Comparison of ENCODE assay signal across 7 mouse cellular contexts in genomic region chr1:194879324-194880233, GRCm38 (mm10). TPM values are rescaled to one million over a fixed set of nuclear protein-coding genes. Genes with fewer than 3 reads are reported as not detected.
DNase-seq lines count a peak whose midpoint lies in the region; ATAC-seq and TF ChIP-seq lines count a peak whose summit lies in the region.

No protein-coding gene starts in this region.

- 20% methylated on average over 22 of the region's 22 CpGs for WGBS in intestine, postnatal 0 days
- WGBS in midbrain, embryonic 12.5 days, result 24% methylated on average over 22 of the region's 22 CpGs
- WGBS in small intestine, adult 2 months, result 13% methylated on average over 22 of the region's 22 CpGs

- ATAC-seq in intestine, postnatal 0 days, result peak; percentile 94
- ATAC-seq in midbrain, embryonic 12.5 days (ENCODE audit: low FRiP score, low read depth), result peak; percentile 91

- peak; percentile 97 for DNase-seq in adrenal gland, adult 2 months
- peak; percentile 88 for DNase-seq in embryo, embryonic 11.5 days (ENCODE audit: low read depth, low spot score)
- DNase-seq in gastrocnemius, postnatal 4 days (ENCODE audit: low spot score in 2 of 2), result peak; percentile 94 to 97
- peak; percentile 92 for DNase-seq in left cerebral cortex, postnatal 4 days

- H3K4me2 ChIP-seq in intestine, postnatal 0 days (replicated peaks; ENCODE audit: low read depth), result peak overlapping the region; percentile 55
- H3K4me2 ChIP-seq in midbrain, embryonic 12.5 days (replicated peaks), result peak overlapping the region; percentile 35; the same call in 1 of the 2 replicates

- intact Hi-C loops in left cerebral cortex, postnatal 4 days (cut with DNase I), result loop anchor here (5.0 kb wide), 1 partner anchor 78 kb away; no protein-coding TSS in a partner anchor

- H3K4me3 ChIP-seq in intestine, postnatal 0 days (ENCODE audit: low read depth, low read length), result peak overlapping the region; percentile 17; the same call in 1 of the 2 replicates
- no peak overlapping the region for H3K4me3 ChIP-seq in midbrain, embryonic 12.5 days
- H3K4me3 ChIP-seq in small intestine, adult 2 months (ENCODE audit: low read depth, low read length), result peak overlapping the region; percentile 30

- no peaks in the 10 kb centered on the region for H3K36me3 ChIP-seq in intestine, postnatal 0 days (ENCODE audit: control insufficient read depth, insufficient read depth)
- no peaks in the 10 kb centered on the region for H3K36me3 ChIP-seq in midbrain, embryonic 12.5 days
- H3K36me3 ChIP-seq in small intestine, adult 2 months (ENCODE audit: control insufficient read depth, insufficient read depth, low read length), result no peaks in the 10 kb centered on the region

- no peaks in the 10 kb centered on the region for H3K4me1 ChIP-seq in intestine, postnatal 0 days (replicated peaks; ENCODE audit: control insufficient read depth, insufficient read depth, low read length)
- peaks cover 5% of the 10 kb centered on the region; the same call in 1 of the 2 replicates for H3K4me1 ChIP-seq in midbrain, embryonic 12.5 days
- H3K4me1 ChIP-seq in small intestine, adult 2 months (ENCODE audit: control insufficient read depth, insufficient read depth, insufficient read length, low read length), result peaks cover 4% of the 10 kb centered on the region

- H3K9me3 ChIP-seq in intestine, postnatal 0 days (ENCODE audit: control insufficient read depth), result no peaks in the 10 kb centered on the region
- no peaks in the 10 kb centered on the region for H3K9me3 ChIP-seq in midbrain, embryonic 12.5 days

- no peak overlapping the region for H3K27ac ChIP-seq in intestine, postnatal 0 days (ENCODE audit: low read depth, low read length)
- no peak overlapping the region for H3K27ac ChIP-seq in midbrain, embryonic 12.5 days (replicated peaks)
- H3K27ac ChIP-seq in small intestine, adult 2 months (ENCODE audit: insufficient read depth, low read depth, low read length), result peak overlapping the region; percentile 51; the same call in 1 of the 2 replicates

- TF ChIP-seq CTCF in intestine, postnatal 0 days (IDR thresholded peaks at IDR 0.05; ENCODE audit: low read depth), result peak; percentile 100
- peak; percentile 96 for TF ChIP-seq CTCF in small intestine, adult 2 months (IDR thresholded peaks at IDR 0.05; ENCODE audit: extremely low read depth, insufficient read length, insufficient replicate concordance, low read depth, low read length)

- H3K9ac ChIP-seq in intestine, postnatal 0 days (ENCODE audit: low read depth, low read length), result peak overlapping the region; percentile 26
- H3K9ac ChIP-seq in midbrain, embryonic 12.5 days (replicated peaks), result no peak overlapping the region

- TF ChIP-seq POLR2A in small intestine, adult 2 months (IDR thresholded peaks at IDR 0.05; ENCODE audit: low read depth, low read length), result no peak

- no peaks in the 10 kb centered on the region for H3K27me3 ChIP-seq in intestine, postnatal 0 days (replicated peaks; ENCODE audit: control insufficient read depth, insufficient read depth, low read length)
- H3K27me3 ChIP-seq in midbrain, embryonic 12.5 days, result no peaks in the 10 kb centered on the region
- H3K27me3 ChIP-seq in small intestine, adult 2 months (ENCODE audit: control insufficient read depth, insufficient read depth, low read length), result no peaks in the 10 kb centered on the region

RNA-seq across cellular contexts. Expression of gene Cd34, which starts 59.0 kb away (rescaled TPM):
- total RNA-seq in adrenal gland, adult 2 months (2021), result 10 to 100 TPM; 36.3 to 56.0 TPM
- polyA plus RNA-seq in adrenal gland, adult 2 months (2012; rRNA removed), result 12.6 and 12.7 TPM in 2 replicates
- total RNA-seq in gastrocnemius, postnatal 4 days (2021), result 100 to 1,000 TPM; 225 to 262 TPM
- 32.8 and 35.4 TPM in 2 replicates for polyA plus RNA-seq in intestine, postnatal 0 days (2015; fragmentation: Nextera tagmentation; extraction: Ambion mirVana)
- total RNA-seq in left cerebral cortex, postnatal 4 days (2021), result 10 to 100 TPM; 19.1 to 20.4 TPM
- 36.7 and 40.4 TPM in 2 replicates for polyA plus RNA-seq in midbrain, embryonic 12.5 days (2016; fragmentation: Nextera tagmentation; extraction: Ambion mirVana)
- 4.5 and 5.8 TPM in 2 replicates for polyA plus RNA-seq in small intestine, adult 2 months (2012; rRNA removed)
